Mouse (Mus musculus): ENCODE measurements at regions not wholly inside any gene's neighbourhood (a gene's known extent, or its start where the extent isn't known, plus 50 kb on each side); places are given as distances from the start of the nearest gene placed in this dataset.

DNA sequence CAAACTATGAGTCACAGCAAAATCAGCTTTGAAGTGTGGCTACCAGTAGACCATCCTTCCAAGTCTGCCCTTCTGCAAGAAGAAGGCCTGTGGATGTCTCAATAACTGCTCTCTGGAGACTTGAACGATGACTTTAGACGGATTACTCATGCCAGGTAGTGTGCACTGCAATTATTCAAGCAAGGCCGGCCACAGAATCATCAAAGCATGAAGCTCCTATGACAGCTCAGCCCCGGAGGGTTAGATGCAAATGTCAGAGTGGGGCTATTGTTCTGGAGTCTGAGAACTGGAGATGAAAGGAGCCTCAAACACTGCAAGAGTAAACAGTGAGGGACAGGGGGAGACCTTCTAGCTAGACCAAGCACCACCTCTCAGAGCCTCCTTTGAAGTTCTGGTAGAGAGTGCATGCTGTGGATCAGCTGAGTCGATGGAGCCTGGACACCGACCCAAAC, 173.8 kb upstream of the Dmrta1 start:
- no peak for DNase-seq (ENCODE audit: low spot score)

- no peak for DNase-seq (ENCODE audit: low spot score)
Observed at GRCm38 (mm10) chr4:89500232-89500631, 179.0 kb upstream of the Dmrta1 start.

- DNase-seq (ENCODE audit: low spot score) = no peak
Observed at GRCm38 (mm10) chr4:89490947-89491346, 180.1 kb upstream of the Cdkn2b start.

- DNase-seq (ENCODE audit: low spot score) = no peak
Observed at GRCm38 (mm10) chr4:89487416-89488165, 176.8 kb upstream of the Cdkn2b start.

DNA sequence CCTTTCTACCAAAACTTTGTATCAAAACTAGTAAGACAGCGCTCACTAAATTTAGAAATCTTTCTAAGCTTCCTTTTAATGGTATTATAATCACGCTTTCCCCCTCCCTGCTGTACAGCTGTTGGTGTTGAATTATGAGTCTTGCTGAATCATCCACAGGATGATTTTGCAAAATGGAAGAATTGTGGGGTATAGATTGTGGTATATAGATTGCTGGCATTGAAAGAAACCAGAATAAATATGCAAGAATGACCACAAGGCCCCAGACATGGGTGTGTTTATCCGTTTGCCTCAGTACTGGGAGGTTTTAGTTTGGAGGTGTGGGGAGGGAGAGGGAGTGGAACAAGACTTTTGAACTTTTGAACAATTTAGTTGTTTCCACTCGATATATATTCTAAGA, 176.1 kb upstream of the Cdkn2b start:
- no peak for DNase-seq (ENCODE audit: low spot score)

- DNase-seq (ENCODE audit: low spot score) = no peak
Observed at GRCm38 (mm10) chr4:89485981-89486531, 175.2 kb upstream of the Cdkn2b start.

DNA sequence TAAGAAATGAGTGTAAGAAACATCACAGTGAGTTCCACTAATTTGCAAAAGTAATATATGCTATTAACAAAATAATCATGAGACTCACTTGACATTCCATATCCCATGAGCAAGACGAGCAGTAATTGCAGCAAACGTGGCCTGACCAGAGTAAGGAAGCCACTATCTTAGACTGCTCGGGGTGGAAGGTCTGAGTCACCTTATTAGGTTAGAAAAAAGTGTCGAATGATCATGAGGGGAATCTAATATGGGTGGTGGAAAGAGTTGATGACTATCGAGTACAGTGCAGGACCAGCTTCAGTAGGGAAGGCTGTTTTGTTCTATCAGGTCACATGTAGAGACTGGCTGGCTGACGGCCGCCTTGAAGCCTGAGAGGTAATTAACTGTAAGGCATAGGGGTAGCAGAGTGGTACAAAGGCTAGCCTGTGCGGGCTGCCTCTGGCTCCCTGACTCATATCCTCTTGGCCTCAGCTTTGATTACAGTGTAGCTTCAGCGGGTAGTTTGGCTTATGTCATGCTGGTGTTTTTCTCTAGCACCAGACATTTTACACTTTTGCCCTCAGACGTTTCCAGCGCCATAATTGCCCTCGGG, 167.9 kb upstream of the Cdkn2b start:
- no peak for DNase-seq (ENCODE audit: low spot score)

GRCm38 (mm10) chr4:89475848-89476247, 165.0 kb upstream of the Cdkn2b start:
- peak; percentile 78 for DNase-seq (ENCODE audit: low spot score)

DNA sequence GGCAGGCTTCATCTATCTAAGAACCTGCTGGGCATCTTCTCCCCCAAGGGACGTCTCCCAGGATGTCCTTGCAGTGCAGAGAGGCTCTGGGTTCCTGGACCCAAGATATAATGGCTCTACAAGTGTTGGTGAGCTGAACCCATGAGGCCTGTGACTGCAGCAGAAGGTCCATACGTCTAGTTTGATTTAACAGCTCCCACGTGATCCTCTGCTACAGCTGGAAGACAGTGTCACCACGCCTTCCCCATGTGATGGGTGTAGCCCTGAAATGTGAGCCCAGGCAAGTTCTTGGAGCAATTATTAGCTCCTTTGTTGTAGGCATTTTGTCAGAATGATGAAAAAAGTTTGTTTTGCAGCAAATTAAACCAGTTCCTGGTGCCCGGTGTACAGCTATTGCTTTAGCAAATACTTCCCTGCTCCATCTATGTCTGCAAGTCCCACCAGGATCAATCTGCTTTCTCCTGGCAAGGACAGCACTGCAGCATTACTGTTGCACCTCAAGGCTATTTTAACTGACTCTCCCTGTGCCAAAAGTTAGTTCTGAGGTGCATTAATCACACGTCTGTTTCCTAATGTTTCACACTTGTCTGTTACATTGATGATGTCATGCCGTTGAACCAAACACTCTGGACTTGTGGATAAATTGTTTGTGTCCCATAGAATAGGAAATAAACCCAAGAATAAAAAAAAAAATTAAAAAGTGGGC, 164.2 kb upstream of the Cdkn2b start:
- peak; percentile 45 for DNase-seq (ENCODE audit: low spot score)

GRCm38 (mm10) chr4:89471426-89471825, 160.6 kb upstream of the Cdkn2b start:
- DNase-seq (ENCODE audit: low spot score) = no peak

DNA sequence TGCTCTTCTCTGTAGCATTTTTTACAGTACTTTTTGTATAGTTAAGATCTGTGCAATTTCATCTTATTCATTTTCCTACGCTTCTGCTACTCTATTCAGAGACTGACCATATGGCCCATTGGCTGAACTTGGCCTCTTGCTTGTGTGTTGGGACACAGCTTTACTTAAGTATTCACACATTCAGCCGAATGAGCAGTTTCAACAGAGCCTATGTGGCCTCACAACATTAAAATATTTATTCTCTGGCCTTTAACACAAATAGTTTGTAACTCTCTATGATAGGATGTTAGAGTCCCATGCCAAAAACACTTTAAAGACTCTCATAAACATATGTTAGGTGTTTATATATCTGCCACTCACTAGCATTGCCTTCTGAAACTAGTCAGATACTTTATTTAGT, 159.9 kb upstream of the Cdkn2b start:
- DNase-seq (ENCODE audit: low spot score) = no peak

- DNase-seq (ENCODE audit: low spot score) = peak; percentile 64
Observed at GRCm38 (mm10) chr4:89469883-89470282, 159.0 kb upstream of the Cdkn2b start.

GRCm38 (mm10) chr4:89469406-89469805, 158.6 kb upstream of the Cdkn2b start:
- peak; percentile 18 for DNase-seq (ENCODE audit: low spot score)

DNA sequence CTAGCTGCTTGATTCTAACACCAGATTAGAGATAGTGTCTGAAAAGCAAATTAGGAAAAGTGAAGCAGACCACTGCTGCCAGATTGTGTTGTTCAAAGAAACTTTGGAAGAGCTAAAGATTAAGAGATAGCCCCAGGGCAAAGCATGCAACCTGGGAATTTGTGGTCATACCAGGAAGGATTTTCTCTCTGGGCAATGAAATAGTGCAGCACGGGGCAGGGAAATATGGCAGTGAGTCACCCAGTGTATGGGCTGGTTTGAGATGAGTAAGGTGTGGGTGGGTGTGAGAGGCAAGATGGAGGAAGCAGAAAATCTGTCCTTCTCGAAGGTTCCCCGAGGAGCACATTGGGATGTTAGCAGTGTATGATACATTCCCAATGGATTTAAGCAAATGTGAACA, 155.9 kb upstream of the Cdkn2b start:
- DNase-seq (ENCODE audit: low spot score) = no peak

DNA sequence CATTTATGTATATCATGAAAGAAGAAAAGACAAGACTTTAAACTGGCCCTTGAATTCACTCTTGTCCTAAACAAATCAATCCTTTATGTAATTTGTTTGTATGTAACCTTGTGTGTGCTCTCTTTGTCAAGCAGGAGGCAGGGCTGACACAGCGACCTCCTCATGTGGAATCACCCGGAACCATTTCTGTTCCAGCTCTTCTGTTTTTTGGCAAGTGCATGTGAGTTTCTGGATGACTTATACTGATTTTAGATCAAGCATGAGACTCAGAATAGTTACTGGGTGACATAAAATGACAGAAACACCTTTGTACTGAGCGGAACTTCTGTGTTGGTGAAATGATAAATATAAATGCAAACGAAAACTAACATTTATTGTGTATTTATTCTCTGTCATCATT, 152.3 kb upstream of the Cdkn2b start:
- DNase-seq (ENCODE audit: low spot score) = no peak

GRCm38 (mm10) chr4:89460170-89460762, 149.4 kb upstream of the Cdkn2b start:
- DNase-seq (ENCODE audit: low spot score) = no peak

DNA sequence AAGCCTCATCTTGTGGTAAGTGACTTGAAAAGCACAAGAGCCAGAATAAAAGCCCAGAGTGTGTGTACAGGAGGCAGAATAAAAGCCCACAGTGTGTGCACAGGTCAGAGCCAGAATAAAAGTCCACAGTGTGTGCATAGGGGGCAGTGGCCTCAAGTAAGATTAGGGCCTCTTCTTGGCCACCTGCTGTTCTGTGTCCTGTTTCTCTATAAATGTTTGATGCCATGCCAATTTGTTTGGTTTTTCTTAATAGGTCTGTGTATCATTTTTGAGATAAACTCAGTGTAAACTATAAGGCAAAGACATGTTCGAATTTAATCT, 148.5 kb upstream of the Cdkn2b start:
- DNase-seq (ENCODE audit: low spot score) = no peak

GRCm38 (mm10) chr4:89458628-89459345, 147.9 kb upstream of the Cdkn2b start:
- DNase-seq (ENCODE audit: low spot score) = no peak

- no peak for DNase-seq (ENCODE audit: low spot score)
Observed at GRCm38 (mm10) chr4:89457861-89458260, 147.0 kb upstream of the Cdkn2b start.

GRCm38 (mm10) chr4:89454926-89455325, 144.1 kb upstream of the Cdkn2b start:
- DNase-seq (ENCODE audit: low spot score) = no peak

DNA sequence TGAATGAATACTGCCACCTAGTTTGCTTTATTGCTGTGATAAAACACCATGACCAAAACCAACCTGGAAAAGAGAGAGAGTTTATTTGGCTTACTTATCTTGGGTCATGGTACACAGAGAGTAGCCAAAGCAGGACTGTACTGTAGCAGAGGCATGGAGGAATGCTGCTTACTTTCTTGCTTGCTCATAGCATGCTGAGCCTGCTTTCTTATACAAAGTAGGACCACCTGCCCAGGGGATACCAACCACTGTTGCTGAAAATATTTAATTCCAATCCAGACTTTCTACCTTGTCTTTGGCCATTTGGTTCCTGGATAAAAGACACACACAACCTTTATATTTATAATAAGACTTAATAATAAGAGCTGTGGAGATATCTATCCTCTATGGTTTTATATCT, 142.2 kb upstream of the Cdkn2b start:
- no peak for DNase-seq (ENCODE audit: low spot score)

- DNase-seq (ENCODE audit: low spot score) = no peak
Observed at GRCm38 (mm10) chr4:89451741-89452140, 140.9 kb upstream of the Cdkn2b start.

Data from embryo, embryonic 10.5 days (tissue).